Mouse (Mus musculus): ENCODE measurements around the gene Tmem232. TPM values are rescaled to one million over a fixed set of nuclear protein-coding genes. Genes with fewer than 3 reads are reported as not detected.
"Not testable (repeated sequence)": the region's sequence is repeated elsewhere in the genome, so short reads cannot be mapped to it uniquely, and the experiment has no call there.

The Tmem232 gene
- not detected for total RNA-seq (2021)
- long read RNA-seq, experiment 1 = 0 reads
- long read RNA-seq, experiment 2 = 0 reads

DNA sequence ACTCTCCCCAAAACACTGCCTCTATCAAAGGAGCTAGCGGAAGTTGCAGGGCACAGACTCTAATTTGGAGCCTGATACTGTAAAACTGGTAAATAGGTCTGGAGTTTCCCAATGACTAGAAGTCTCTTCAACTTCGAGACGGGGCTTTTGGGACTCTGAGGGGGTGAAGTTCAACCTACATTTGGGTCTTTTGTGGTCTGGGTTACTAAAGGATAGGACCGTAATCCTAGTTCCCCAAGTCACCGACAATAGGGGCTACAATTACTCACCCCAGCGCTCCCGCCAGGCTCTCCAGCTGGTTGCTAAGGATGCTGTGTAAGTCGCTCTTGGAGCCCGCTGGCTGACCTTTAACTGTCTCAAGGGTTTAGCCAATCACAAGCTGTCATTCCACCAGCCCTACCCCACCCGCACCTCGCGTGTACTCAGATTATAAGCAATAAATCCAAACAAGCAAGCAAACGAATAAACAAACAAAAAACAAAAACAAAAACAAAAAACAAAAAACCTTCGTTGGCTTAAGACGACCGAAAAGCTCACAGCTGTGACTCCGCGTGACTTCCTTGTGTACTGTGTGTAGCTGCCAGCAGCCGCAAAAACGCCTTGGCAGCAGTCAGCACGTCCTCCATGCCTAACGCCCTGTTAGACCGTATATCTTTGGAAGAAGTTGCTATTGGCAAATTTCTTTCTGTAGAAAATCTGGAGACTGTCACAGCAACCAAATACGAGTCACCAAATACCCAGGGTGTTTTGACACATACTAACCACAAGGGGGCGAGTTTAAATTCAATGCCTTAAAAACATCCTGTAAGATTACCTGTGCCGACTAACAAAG, at the start of gene Tmem232:
TSS of gene Tmem232 (minus strand) at position 342 of the 832 bp plus-strand sequence.
- DNase-seq = peak; percentile 25 to 30

DNA sequence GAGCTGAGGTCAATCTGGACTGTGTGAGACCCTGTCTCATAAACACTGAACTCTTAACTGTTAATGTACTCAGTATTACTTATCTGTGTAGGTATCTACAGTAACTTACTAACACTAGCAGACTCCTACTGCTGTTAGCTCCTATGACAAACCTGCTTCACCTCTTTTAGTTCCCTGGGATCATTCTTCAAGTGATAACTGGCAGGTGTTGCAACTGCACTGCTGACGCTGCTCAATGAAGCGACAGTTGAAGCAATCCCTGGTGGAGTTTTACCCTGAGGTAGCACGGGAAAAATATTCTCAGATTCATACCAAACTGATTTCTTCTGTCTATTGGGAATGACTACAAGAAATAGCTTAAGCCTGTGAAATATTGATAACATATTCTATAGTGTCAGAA, 46.3 kb upstream of the Tmem232 start:
- no peak for DNase-seq

DNA sequence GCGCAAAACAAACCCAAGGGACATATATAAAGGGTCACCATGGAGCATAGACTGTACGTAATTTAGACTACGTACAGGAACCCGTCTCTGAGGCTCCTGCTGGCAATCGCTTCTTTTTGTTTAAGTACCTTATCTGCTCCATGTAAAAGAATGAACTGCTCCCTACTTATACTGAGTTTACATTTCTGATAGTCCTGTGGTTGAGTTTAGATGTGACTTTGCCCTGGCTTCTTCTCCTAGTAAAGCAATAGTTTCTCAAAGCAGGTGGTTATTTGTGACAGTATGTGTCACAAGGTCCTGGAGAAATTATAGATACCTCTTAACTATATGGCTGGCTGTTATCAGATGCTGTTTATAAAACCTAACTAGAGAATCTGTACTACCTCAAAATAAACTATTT, 40.9 kb upstream of the Tmem232 start:
- no peak for DNase-seq

DNA sequence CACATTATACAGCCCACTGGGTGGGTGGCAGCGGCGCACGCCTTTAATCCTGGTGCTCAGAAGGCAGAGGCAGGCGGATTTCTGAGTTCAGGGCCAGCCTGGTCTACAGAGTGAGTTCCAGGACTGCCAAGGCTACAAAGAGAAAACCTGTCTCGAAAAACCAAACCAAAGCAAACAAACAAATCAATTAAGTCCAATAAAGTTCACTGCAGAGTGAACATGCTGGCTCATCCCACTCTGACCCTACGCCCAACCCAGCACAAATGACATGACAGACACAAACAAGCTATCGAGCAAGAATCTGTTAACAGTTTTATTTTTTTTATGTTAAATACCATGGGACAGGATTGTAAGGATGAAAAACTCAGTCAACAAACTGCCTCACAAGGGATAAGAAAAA, 39.2 kb upstream of the Tmem232 start:
- DNase-seq = no peak

DNA sequence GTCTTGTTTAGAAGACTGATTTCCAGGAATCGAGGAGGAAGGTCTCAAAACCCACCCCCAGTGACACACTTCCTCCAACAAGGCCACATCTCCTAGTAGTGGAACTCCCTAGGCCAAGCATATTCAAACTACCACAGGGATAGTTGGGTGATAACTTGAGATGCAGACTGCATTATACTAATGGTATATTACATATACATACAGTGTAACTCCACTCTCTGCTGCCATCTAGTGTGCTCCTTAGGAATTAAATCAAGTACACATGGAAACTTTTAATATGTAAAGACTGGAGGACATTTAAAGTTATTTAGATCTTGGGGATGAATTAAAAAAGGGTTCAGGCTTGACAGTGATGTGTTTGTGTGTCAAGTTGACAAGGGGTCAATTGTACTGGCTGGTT, 34.8 kb upstream of the Tmem232 start:
- no peak for DNase-seq

DNA sequence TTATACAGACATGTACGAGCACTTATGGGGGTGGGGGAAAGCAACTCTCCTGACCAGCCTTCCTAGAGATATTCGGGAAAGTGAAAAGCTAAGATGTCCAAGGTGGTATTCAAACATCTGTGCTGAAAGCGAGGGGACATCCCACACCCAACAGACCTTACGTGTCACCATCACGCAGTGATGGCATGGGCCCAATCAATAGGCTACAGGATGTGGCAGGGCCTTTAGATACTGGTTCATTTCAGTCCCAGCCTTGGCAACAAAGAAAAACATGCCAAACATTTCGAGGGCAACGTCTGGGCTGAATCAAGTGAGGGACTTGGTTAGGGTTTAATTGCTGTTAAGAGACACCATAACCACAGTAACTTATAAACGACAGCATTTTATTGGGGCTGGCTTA, 34.3 kb upstream of the Tmem232 start:
- no peak for DNase-seq

DNA sequence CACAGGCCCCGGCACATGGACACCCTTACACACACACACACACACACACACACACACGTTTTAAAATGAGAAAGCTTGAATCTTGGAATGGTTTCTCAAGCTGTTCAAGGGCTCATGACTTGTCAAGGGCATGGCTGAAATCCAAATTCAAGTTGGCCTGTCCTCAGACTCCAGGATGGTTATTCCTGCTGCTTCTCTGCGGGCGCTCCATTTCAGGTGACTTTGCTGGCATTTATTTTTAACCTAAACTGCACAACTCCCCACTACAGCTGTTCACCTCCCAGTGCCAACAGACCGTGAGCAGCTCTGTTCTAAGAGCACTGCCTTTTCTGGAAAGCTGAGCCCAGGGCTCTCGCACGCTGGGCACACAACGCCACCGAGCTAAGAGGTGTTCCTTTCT, 31.3 kb upstream of the Tmem232 start:
- peak; percentile 61 to 63 for DNase-seq

DNA sequence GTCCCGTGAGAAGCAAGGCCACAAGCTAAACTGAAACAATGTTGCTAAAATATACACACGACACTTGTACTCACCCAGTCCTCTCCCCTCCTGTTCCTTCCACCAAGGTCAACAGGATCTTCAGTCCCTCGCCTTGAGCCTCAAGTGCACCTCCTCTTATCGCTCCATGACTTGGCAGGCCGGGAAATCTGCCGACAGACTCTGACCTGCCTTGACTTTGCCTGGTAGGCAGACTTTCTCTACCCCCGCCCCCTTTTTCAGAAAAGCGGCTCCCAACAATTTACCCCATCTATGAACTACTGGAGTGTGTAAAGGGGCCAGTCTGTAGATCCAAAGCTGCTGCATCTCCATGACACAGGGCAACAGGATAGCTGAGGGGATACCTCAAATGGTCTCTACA, 30.9 kb upstream of the Tmem232 start:
- DNase-seq = peak; percentile 26 to 34

DNA sequence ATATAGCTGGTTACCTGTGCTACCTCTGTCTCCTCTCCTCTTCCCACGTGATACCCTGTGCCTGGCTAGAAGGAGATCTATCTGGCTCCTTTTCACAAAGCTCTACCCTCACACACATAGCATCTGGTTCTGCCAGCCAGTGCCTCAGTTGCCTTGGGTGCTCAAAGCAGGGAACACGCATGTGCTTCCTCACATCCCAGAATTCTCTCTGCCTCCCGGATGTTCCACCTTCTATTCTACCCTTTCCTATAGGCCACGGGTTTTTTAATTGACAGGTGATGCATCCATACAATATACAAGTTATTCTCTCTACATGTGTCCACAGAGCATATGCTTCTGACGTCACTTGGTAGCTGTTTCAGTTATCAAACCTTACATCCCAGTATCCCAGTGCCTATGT, 23.6 kb upstream of the Tmem232 start:
- no peak for DNase-seq

DNA sequence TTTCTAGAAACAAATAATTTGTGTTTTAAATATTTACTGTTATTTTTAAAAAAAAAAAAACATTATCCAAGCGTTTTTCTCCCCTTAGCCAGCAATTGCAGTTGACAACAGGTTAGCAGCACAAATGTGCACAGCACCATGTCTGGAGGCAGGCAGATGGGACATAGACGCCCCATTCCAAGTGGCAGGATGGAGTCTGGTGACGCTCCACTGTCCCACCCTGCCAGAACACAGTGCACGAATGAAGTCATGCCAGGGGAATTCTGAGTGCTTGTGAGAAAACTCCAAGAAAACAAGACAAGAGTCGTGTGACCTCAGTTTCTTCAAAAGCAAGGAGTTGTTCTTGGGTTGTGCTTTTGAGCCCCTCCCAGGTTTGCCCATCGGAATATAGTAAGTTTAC, 22.8 kb upstream of the Tmem232 start:
- DNase-seq = no peak

DNA sequence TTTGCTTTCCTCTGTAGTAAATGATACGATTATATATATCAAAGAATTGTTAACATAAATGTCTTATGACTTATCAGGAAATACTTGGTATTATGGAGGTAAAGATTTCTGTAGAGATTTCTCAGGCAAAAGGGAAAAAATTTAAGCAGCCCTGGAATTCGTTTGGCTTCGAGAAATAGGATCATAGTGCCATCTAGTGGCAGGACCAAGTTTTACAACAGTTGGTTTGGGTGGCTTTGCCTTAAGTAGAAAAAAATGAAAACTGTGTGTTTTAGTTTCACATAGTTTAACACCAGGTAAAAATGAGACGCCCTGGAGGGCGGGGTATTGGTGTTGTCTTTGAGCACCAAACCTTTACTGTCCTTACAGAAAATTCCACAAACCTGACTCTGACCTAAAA, 22.2 kb upstream of the Tmem232 start:
- DNase-seq = peak; percentile 56 to 66

DNA sequence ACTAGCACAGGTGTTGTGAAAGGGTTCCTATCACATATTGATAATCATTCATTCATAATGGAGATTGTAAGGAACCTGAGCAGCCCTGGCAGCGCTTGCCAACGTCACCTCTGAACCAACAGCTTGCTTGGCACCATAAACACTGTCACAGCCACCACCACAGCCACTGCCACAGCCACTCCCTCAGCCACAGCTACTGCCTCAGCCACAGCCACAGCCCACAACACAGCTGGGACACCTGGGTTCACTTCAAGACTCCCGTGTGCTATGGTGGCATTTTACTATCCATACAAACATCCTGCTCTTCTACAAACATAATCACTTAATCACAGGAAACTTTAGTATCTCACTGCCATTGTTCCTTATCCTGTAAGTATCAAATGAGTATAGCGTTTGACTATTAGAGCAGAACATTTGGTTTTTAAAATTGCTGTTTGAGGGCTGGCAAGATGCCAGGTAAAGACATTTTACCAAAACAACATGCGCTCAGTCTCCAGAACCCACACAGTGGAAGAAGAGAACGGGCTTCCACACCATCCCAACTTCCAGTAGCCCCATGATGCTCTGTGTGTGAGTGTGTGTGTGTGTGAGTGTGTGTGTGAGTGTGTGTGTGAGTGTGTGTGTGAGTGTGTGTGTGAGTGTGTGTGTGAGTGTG, 20.9 kb upstream of the Tmem232 start:
- no peak for DNase-seq

DNA sequence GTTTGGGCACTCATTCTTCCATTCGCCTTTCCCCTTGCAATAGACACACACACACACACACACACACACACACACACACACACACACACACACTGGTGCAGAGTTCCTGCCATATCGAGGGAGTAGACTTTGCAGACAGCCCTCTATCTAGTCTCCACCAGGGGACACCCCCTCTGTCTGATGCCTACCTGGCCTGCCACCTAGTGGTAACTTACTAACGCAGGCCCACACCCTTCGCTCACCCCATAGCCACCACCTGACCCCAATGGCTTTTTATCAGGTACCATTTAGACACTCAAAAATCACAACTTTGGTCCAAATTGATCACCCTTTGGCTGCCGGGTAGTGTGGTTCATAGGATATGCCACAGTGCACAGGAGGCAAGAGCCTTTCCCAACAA, 18.7 kb upstream of the Tmem232 start:
- DNase-seq = peak in 1 of 2 experiments; percentile 16

DNA sequence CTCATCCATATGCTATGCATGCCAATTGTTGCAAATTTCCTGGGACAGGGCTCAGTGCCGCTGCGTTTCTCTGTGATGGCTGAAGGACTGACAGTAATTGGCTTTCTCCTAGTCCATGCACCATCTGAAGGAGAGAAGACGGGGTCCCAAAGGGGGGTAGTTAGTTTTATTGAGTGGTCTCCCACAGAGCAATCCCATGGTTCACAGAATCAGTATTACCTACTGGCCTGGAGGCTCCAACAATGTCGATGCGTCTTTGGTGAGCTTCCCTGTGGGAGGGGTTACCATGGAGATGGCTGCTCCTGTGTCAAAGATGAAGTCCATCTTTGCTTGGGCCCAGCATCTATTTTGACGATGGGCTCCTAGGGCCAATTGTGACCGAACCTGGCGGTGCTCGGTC, 18.2 kb upstream of the Tmem232 start:
- no peak for DNase-seq

DNA sequence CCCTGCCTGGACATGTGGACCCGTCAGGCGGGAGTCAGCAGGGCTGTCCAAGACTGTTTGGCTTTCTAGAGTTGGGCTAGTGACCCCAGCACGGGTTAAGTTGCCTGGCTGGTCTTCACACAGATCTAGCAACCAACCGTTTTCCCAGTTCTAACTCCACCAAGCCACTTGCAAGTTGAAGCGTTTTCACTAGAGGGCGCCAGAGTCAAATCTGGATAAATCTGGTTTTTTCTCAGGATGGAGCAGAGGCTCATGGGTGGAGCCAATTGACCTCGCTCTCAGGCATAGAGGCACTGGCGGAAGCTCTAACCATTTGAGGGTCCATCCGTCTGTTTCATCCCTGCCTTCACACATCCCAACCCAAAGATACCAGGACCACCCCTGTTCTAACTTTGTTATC, 17.6 kb upstream of the Tmem232 start:
- peak; percentile 57 to 78 for DNase-seq

DNA sequence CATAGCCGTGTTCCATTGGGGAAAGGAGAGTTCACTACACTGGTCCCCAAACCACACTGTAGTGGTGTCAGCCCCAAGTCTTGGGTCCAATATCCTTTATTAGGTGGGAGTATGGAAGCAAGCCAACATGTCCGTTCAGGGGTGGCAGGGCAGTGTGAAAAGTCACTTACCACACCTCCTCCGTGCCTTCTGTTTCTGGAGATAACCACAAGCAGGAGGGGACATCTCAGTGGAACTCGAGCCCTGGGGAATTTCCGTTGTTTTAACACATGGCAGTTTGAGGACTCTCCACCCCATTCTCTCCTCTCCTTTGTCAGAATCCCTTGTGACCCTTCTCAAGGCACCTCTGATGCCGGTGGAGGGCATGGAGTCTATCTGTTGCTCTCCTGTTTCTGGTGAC, 16.6 kb upstream of the Tmem232 start:
- DNase-seq = no peak

DNA sequence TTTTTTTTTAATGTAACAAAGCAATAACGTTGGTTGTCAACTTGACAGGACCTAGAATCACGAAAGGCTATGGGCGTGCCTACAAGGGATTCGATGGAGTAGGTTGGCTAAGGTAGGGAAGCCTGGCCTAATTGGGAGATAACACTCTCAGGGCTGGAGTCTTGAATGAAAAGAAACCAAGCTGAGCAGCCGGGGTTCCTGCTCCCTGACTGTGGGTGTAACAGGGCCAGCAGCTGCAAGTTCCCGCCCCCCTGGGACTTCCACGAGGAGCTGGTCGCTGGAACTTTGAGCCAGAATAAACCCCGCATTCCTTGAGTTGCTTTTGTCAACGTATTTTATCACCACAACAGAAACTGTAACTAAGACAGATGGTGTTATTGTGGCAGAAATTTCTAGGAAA, 16.2 kb upstream of the Tmem232 start:
- DNase-seq = no peak

DNA sequence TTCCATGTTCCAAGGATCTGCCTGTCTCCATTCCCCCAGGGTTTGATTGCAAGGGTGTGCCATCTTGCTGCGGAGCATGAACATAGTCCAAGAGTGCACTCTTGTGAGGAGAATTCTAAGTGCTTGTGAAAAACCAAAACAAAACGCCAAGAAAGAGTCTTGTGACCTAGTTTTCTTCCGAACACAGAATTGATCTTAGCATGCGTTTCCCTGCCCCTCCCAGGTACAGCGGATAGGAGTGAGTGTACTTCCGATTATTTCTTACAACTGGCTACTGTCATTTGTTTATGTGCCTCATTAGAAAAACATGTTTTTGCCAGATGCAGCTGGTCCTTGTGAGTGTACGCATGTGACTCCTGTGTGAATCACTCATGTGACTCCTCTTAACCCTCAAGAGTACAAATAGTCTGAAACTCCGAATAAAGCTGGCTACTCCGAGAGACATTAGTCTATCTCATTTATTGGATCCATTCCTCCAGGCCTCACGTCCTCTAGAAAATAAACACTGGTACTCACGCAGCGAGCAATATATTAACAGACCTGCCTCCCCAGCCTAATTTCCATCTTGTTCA, 11.9 kb upstream of the Tmem232 start:
- no peak for DNase-seq

DNA sequence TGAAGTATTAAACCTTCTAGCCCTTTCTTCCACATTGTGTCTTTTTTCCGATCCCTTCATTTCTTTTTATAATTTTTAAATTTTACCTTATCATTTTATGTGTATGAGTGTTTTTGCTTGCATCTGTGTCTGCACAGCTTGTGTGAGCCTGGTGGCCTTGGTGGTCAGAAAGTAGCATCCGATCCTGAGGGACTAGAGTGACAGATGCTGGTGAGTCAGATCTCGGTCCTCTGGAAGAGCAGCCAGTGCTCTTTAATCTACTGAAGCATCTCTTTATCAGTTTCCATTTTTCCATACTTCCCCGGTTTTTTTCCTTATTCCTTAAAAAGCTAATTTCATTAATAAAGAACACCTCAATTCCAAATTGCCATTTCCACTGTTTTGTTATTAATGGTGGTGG, 9.8 kb upstream of the Tmem232 start:
- DNase-seq = peak in 1 of 2 experiments; percentile 33

DNA sequence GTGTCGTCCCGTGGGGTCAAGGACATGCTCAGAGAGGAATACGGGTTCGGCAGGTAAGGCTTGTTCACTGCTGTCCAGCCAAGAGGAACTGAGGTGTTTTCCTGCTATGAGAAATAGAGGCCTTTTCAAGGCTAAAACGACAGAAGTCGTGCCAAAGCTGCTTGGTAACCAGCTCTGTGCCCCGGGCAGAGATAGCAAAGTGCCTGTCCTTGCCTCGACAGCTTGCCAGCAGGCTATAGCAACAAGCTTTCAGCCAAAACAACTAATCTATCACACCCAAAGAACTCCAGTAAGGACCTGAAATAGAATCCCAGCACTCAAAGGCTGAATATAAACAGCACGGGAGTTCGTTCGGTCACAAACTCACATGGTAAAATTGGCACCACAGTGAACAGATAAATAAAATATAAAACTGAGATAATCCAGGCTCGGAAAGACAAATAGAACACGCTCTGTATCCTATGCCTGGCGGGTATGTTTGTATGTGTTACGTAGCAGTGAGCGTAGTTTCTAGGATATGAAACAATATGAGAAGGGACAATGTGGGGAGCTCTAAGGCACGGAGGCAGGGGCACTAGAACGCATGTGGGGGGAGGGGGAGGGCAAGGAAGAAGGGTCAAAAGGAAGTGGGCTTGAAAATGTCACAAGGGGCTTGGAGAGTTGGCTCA, 8.2 kb upstream of the Tmem232 start:
- peak; percentile 47 to 51 for DNase-seq

DNA sequence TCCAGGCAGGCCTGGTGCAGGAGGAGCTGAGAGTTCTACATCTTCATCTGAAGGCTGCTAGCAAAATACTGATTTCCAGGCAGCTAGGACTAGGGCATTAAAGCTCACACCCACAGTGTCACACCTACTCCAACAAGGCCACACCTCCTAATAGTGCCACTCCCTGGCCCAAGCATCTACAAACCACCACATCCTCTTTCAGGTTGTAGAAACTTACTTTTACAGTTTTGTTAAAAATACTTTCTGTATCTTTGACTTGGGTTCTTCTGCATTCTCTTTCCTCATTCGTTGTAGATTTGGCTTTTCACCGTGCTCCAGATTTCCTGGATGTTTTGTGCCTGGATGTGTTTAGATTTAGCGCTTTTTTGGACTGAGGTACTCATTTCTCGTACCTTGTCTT, 5.6 kb upstream of the Tmem232 start:
- not testable (repeated sequence) for DNase-seq

DNA sequence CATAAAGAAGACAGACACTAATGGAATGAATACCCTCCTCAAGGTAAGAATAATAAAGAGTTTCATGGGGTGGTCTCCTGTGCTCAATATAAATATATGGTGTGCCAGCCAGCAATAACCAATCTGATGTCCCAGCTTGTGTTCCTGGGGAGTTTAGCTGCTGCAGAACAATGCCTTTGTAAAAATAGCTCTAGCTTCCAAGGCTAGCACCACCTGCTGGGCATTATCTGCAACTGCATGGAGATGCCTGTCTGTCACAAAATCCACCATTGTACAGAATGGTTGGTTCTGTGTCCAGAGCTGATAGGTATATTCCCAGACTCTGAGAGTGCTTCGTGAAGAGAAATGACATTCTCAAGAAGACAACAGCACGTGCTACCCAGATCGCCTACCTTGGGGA, 4.4 kb downstream of the Tmem232 start:
- DNase-seq = peak; percentile 51 to 63

DNA sequence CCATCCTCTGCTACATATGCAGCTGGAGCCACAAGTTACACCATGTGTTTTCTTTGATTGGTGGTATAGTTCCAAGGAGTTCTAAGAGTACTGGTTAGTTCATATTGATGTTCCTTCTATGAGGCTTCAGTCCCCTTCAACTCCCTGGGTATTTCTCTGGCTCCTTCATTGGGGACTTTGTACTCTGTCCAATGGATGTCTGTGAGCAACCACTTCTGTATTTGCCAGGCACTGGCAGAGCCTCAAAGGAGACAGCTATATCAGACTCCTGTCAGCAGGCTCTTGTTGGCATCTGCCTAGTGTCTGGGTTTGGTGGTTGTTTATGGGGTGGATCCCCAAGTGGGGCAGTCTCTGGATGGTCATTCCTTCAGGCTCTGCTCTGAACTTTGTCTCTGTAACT, 8.2 kb downstream of the Tmem232 start:
- not testable (repeated sequence) for DNase-seq

All from adrenal gland, postnatal 36 days (tissue).